Mouse (Mus musculus) Patski (cell line): Measurements from ENCODE around the gene Olfr46. TPM values are rescaled to one million over a fixed set of nuclear protein-coding genes. Genes with fewer than 3 reads are reported as not detected.
"Not testable (repeated sequence)": the region's sequence is repeated elsewhere in the genome, so short reads cannot be mapped to it uniquely, and the experiment has no call there.

Source experiments
- ATAC-seq: fragments of 100-300 bp; one replicate; pipeline ENCODE4 v1.8.0; 2021
- CTCF ChIA-PET: fragments of 350-600 bp; sonication (Branson Sonifier 250); formaldehyde crosslinking; loops from one replicate; lab custom pipeline; 2022; ENCODE audit warnings: inconsistent platforms; lab: Charles Lee
- POLR2A ChIA-PET: fragments of 350-600 bp; sonication (Branson Sonifier 250); formaldehyde crosslinking; loops from one replicate; lab custom pipeline; 2022; ENCODE audit warnings: antibody characterized with exemption, inconsistent platforms; lab: Charles Lee
- DNase-seq: peaks from one replicate; pipeline ENCODE4 v3.0.0-alpha.2; 2011; ENCODE audit warnings: low read depth, low spot score
- H3K27me3 ChIP-seq: fragments of 371-371 bp; one replicate; pipeline ENCODE4 v1.5.1; 2021
- CTCF ChIP-seq: fragments of 100-300 bp; IDR thresholded peaks from one replicate; pipeline ENCODE4 v1.5.1; 2021
- in situ Hi-C: fragments of 300-500 bp; cut with MboI; formaldehyde crosslinking; loops from 3 replicates; pipeline ENCODE4 v1.11.1; 2018; ENCODE audit warnings: low pct_unique_long_range_greater_than_20kb, mixed read lengths
- polyA plus RNA-seq: library from polyadenylated mRNA; unstranded; gene quantifications from one replicate; pipeline ENCODE4 v1.2.3, GENCODE M21; 2021

The Olfr46 gene
- polyA plus RNA-seq = not detected

- POLR2A ChIA-PET, DNase-seq, ATAC-seq, in situ Hi-C loops, CTCF ChIA-PET, H3K27me3 ChIP-seq: not testable (repeated sequence)
Observed at GRCm38 (mm10) chr7:140600969-140601368, at the start of gene Olfr46. Gene Olfr46 (plus strand): TSS chr7:140601269.

DNA sequence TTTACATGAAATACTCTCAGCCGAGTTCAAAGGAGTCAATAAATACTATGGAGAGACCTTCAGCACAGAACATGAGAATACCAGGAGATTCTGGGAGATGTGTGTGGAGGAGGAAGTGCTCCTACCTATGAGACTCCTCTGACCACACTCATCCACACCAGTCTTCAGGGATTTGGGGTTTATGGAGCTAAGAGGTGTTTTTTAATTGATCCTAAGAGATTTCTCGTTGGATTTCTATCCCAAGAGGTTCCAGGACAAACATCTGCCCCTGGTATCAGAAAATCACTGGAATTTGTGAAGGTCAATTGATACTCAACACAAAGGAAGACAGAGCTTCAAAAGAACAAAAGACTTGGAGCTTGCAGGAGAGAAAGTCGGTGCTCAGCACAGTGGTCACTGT lies 33.5 kb upstream of the Olfr46 start, which contains the start of gene Olfr538:
Olfr538 (plus strand) TSS at position 301 of the 400 bp plus-strand sequence.
- POLR2A ChIA-PET = no interaction called here
- no peak for DNase-seq
- in situ Hi-C loops = no loop called here

GRCm38 (mm10) chr7:140628670-140629069 lies 27.6 kb downstream of the Olfr46 start, which contains the start of gene Olfr61:
Gene Olfr61 (plus strand): TSS chr7:140628970.
- POLR2A ChIA-PET, CTCF ChIA-PET, in situ Hi-C loops, H3K27me3 ChIP-seq, DNase-seq, ATAC-seq: not testable (repeated sequence)

More for the DNA sequence above, 33.5 kb upstream of the Olfr46 start, which contains the start of gene Olfr538:
- no peak for TF ChIP-seq CTCF
- CTCF ChIA-PET = no interaction called here
- no peak for ATAC-seq
- H3K27me3 ChIP-seq = no peaks in the 10 kb centered on the region

GRCm38 (mm10) chr7:140630559-140630958 lies 29.5 kb downstream of the Olfr46 start:
- DNase-seq (no peak), ATAC-seq (no peak)
- no peaks in the 10 kb centered on the region for H3K27me3 ChIP-seq
- TF ChIP-seq CTCF = no peak
- in situ Hi-C loops = no loop called here
- CTCF ChIA-PET = no interaction called here
- POLR2A ChIA-PET = no interaction called here

GRCm38 (mm10) chr7:140646152-140646551 lies 45.1 kb downstream of the Olfr46 start, which contains the start of gene Olfr53:
Gene Olfr53 (plus strand): TSS chr7:140646452.
- in situ Hi-C loops = no loop called here
- H3K27me3 ChIP-seq = peaks cover 3% of the 10 kb centered on the region
- POLR2A ChIA-PET = no interaction called here
- CTCF ChIA-PET = no interaction called here
- DNase-seq (no peak), ATAC-seq (no peak)
- TF ChIP-seq CTCF = no peak

DNA sequence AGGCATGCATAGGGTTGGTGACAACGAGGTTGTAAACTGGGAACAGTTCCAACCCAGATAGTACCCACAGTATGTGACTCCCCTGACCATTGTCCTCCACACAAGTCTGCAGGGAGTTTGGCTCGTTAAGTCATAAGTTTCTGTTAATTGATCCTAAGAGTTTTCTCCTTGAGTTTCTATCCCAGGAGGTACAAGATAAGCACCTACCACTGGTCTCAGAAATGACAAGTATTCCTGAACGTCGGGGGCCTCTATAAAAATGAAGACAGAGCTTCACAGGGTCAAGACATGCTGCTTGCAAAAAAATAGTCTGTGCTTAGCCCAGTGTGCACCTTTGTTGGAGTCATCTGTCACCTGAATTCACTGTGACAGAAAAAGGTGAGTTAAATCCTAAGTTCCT lies 58.6 kb downstream of the Olfr46 start, which contains the start of gene Olfr539:
Olfr539 (plus strand) TSS at position 301 of the 400 bp plus-strand sequence.
- TF ChIP-seq CTCF = no peak
- H3K27me3 ChIP-seq = no peaks in the 10 kb centered on the region
- ChIA-PET CTCF (no interaction called here), POLR2A (no interaction called here)
- ATAC-seq = no peak
- no peak for DNase-seq
- in situ Hi-C loops = no loop called here

Other genes starting within 250 kb of the Olfr46 start
- not detected for gene Olfr60, start 239.6 kb upstream of the Olfr46 start, polyA plus RNA-seq
- not detected for gene Olfr530, start 224.9 kb upstream of the Olfr46 start, polyA plus RNA-seq
- gene Olfr531, start 198.4 kb upstream of the Olfr46 start, polyA plus RNA-seq = not detected
- not detected for gene Olfr532, start 179.6 kb upstream of the Olfr46 start, polyA plus RNA-seq
- not detected for gene Olfr533, start 137.9 kb upstream of the Olfr46 start, polyA plus RNA-seq
- not detected for gene Olfr535, start 117.1 kb upstream of the Olfr46 start, polyA plus RNA-seq
- not detected for gene Olfr536, start 93.9 kb upstream of the Olfr46 start, polyA plus RNA-seq
- not detected for gene Olfr538, start 33.4 kb upstream of the Olfr46 start, polyA plus RNA-seq
- not detected for gene Olfr61, start 27.7 kb downstream of the Olfr46 start, polyA plus RNA-seq
- not detected for gene Olfr53, start 45.2 kb downstream of the Olfr46 start, polyA plus RNA-seq
- not detected for gene Olfr539, start 58.7 kb downstream of the Olfr46 start, polyA plus RNA-seq
- gene Olfr45, start 80.7 kb downstream of the Olfr46 start, polyA plus RNA-seq = not detected
- not detected for gene Olfr541, start 96.0 kb downstream of the Olfr46 start, polyA plus RNA-seq
- gene Cyp2e1, start 162.5 kb downstream of the Olfr46 start, polyA plus RNA-seq = not detected
- gene Syce1, start 186.6 kb downstream of the Olfr46 start, polyA plus RNA-seq = not detected
- gene Zfp941, start 220.9 kb downstream of the Olfr46 start, polyA plus RNA-seq = not detected
- 0.18 TPM for gene Urah, start 233.7 kb downstream of the Olfr46 start, polyA plus RNA-seq
- 0.23 TPM for gene Scgb1c1, start 244.3 kb downstream of the Olfr46 start, polyA plus RNA-seq
- gene Odf3, start 246.5 kb downstream of the Olfr46 start, polyA plus RNA-seq = 0.31 TPM